Mouse (Mus musculus) hindbrain, embryonic 16.5 days (tissue): ENCODE data around the gene Syne1. TPM values are rescaled to one million over a fixed set of nuclear protein-coding genes. Genes with fewer than 3 reads are reported as not detected.

Source experiments
- ATAC-seq: fragments of 200-750 bp; cut with Nextera tagmentation; 2 replicates; pipeline ENCODE4 v1.8.0; 2017; ENCODE audit warnings: moderate TSS enrichment, moderate library complexity
- H3K27ac ChIP-seq: fragments of 300-500 bp; sonication (generic); 2 replicates; pipeline ENCODE4 v1.5.1; 2014; ENCODE audit warnings: low read depth, mild to moderate bottlenecking, control low read depth, low read length, moderate library complexity
- H3K27me3 ChIP-seq: fragments of 300-500 bp; sonication (generic); replicated peaks from 2 replicates; pipeline ENCODE4 v1.6.1; 2014; ENCODE audit warnings: low read length; ENCODE audit not compliant: control insufficient read depth, insufficient read depth
- H3K36me3 ChIP-seq: fragments of 300-500 bp; sonication (generic); 2 replicates; pipeline ENCODE4 v1.6.1; 2014; ENCODE audit warnings: mild to moderate bottlenecking, low read length, moderate library complexity, mixed read lengths; ENCODE audit not compliant: control insufficient read depth, insufficient read depth
- H3K4me1 ChIP-seq: fragments of 300-500 bp; sonication (generic); 2 replicates; pipeline ENCODE4 v1.6.1; 2014; ENCODE audit warnings: low read depth, low read length; ENCODE audit not compliant: control insufficient read depth, insufficient read depth
- H3K4me2 ChIP-seq: fragments of 300-500 bp; sonication (generic); 2 replicates; pipeline ENCODE4 v1.6.1; 2014; ENCODE audit warnings: mild to moderate bottlenecking, low read length, control low read depth, moderate library complexity
- H3K4me3 ChIP-seq: fragments of 300-500 bp; sonication (generic); 2 replicates; pipeline ENCODE4 v1.5.1; 2014; ENCODE audit warnings: mild to moderate bottlenecking, low read length, control low read depth, moderate library complexity
- H3K9ac ChIP-seq: fragments of 300-500 bp; sonication (generic); 2 replicates; pipeline ENCODE4 v1.6.1; 2014; ENCODE audit warnings: low read depth, mild to moderate bottlenecking, control low read depth, low read length, moderate library complexity
- H3K9me3 ChIP-seq: fragments of 300-500 bp; sonication (generic); 2 replicates; pipeline ENCODE4 v1.6.1; 2014; ENCODE audit warnings: mild to moderate bottlenecking, low read length, moderate library complexity; ENCODE audit not compliant: control insufficient read depth
- WGBS: fragments of 180-500 bp; shearing (Covaris S2); extraction: QIAGEN DNeasy Blood & Tissue Kit; methylation state at CpG from one replicate; pipeline ENCODE4 v1.1.7; 2014; 5-methylcytosine and 5-hydroxymethylcytosine counted together
- polyA plus RNA-seq: library from polyadenylated mRNA; unstranded; fragments of >200 nt; fragmentation: Nextera tagmentation; extraction: Ambion mirVana; gene quantifications from 2 replicates; pipeline ENCODE4 v1.2.1, GENCODE M21; 2015

Syne1 gene
- polyA plus RNA-seq, 1 experiment from 2014 or later: 18.7 TPM

DNA sequence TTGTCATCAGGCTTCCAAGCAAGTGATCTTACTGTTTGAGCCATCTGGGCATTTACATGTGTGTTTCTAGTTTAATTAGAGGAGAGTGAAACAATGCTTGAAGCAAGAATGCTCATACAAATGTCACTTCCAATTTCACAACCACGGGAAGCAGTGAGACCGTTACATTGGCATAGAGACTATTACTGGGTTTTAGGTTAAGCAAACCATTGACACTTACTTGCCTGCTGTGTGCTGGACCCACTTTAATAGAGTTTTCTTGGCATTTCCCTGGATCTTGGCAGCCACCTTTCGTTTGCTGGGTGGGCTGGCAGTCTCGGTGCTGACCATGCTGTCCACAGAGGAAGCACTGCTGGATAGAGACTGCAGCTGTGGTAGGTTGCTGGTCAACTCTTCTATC, 127.3 kb downstream of the Syne1 start:
- H3K27me3 ChIP-seq: no peaks in the 10 kb centered on the region
- ATAC-seq: peak; percentile 69; the same call in 1 of the 2 replicates
- 53% methylated on average over 4 of the region's 4 CpGs for WGBS

DNA sequence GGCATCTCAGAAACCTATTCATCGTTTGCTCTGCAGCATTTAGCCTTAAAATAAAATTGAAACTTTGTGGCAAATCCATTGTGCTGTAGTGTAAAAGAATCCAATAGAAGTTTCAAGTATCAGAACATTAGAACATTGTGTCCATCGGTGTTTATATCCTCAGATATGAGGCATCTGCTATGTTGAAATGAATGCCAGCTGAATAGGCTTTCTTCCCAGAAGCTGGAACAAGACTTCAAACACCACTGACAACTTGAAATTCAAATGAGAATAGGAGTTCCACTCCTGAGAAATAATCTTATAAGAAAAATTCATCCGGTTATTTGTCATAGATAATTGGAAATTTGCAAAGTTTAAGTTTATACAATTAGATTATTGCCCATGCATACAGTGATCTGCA, 135.6 kb downstream of the Syne1 start:
- no peaks in the 10 kb centered on the region for H3K27me3 ChIP-seq
- H3K9ac ChIP-seq: no peak overlapping the region
- 82% methylated on average over 3 of the region's 3 CpGs for WGBS
- no peaks in the 10 kb centered on the region for H3K9me3 ChIP-seq
- no peak overlapping the region for H3K4me2 ChIP-seq
- ATAC-seq: no peak
- H3K27ac ChIP-seq: no peak overlapping the region
- peaks cover 4% of the 10 kb centered on the region; the same call in 1 of the 2 replicates for H3K36me3 ChIP-seq
- no peak overlapping the region for H3K4me3 ChIP-seq
- no peaks in the 10 kb centered on the region for H3K4me1 ChIP-seq

More for the DNA sequence above, 127.3 kb downstream of the Syne1 start:
- Histone ChIP-seq H3K27ac (no peak overlapping the region), H3K4me3 (no peak overlapping the region), H3K36me3 (peaks cover 4% of the 10 kb centered on the region; the same call in 1 of the 2 replicates), H3K4me1 (no peaks in the 10 kb centered on the region), H3K4me2 (no peak overlapping the region), H3K9me3 (no peaks in the 10 kb centered on the region), H3K9ac (no peak overlapping the region)

DNA sequence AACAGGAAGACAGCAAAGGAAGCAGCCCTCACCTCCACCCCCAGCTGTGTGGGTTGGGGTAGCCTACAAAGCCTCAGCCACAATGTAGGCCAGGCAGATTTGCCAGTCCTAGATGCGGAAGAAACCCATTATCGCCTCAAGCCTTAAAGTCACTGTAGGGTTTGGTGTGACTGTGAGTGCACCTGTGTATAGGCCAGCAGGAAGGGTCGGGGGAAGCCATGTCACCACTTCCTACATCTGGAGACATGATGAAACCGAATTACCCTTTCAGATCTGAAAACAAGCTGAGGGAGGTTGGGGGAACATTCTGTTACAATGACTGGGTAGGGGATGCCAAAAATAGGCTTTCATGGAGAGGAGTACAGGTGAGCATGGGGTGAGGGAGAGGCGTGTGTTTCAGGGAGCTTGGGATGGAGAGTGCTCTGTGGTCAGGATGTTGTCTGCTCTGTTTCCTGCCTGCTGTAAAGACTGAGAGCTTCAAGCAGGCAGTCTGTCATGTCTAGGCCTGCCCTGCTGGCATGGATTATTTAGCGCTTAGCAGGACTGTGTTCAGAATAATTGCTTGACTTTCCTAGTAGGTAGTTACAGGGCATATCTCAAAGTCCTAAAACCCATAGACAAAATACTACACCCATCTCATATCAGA, 167.0 kb downstream of the Syne1 start:
- Histone ChIP-seq H3K27ac (no peak overlapping the region), H3K4me3 (no peak overlapping the region), H3K9me3 (no peaks in the 10 kb centered on the region), H3K27me3 (no peaks in the 10 kb centered on the region), H3K4me2 (no peak overlapping the region), H3K36me3 (no peaks in the 10 kb centered on the region), H3K4me1 (no peaks in the 10 kb centered on the region), H3K9ac (no peak overlapping the region)
- ATAC-seq: no peak
- 89% methylated on average over 6 of the region's 6 CpGs for WGBS

DNA sequence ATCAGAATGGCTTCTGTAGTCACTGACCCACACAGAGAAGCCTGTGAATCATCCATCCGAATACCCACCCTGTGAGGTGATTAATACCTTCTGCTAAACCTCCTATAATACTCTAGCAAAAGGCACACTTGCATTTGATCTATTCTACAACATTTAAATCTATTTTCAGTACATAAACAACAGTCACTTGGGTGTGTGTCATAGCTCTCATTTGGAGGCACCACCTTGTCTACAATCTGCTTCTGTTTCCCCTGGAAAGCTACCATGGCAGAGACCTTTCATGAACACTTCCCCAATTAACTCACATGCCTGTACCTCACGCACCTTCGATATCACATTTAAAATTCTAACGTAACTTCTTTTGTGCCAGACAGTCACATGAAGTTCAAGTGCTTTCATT, 169.7 kb downstream of the Syne1 start:
- no peak overlapping the region for H3K4me3 ChIP-seq
- H3K36me3 ChIP-seq: no peaks in the 10 kb centered on the region
- H3K27me3 ChIP-seq: no peaks in the 10 kb centered on the region
- H3K4me1 ChIP-seq: no peaks in the 10 kb centered on the region
- H3K9ac ChIP-seq: no peak overlapping the region
- no peak overlapping the region for H3K4me2 ChIP-seq
- 92% methylated on average over 4 of the region's 4 CpGs for WGBS
- H3K27ac ChIP-seq: no peak overlapping the region
- ATAC-seq: no peak
- no peaks in the 10 kb centered on the region for H3K9me3 ChIP-seq

DNA sequence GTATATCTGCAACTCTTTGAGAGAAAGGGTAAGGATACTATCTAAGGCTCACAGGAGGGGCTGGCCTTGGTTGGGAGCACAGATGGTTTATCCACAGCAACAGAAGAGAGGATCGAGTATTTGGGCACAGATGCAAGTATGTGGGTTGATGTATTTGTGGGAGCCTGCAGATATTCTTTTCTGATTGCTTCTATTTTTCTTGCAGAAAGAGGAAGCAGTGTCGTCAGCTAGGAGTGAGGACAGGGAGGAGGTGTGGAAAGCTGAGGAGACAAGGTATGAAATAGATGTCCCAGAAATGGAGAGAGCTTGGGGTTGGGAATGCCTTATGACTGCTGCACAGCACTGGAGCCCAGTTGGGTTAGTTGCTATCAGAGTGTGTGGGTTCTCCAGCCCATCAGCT, 172.3 kb downstream of the Syne1 start:
- no peak overlapping the region for H3K9ac ChIP-seq
- H3K4me1 ChIP-seq: no peaks in the 10 kb centered on the region
- ATAC-seq: no peak
- 66% methylated on average over 2 of the region's 2 CpGs for WGBS
- H3K9me3 ChIP-seq: no peaks in the 10 kb centered on the region
- no peak overlapping the region for H3K27ac ChIP-seq
- no peak overlapping the region for H3K4me2 ChIP-seq
- H3K4me3 ChIP-seq: no peak overlapping the region
- H3K36me3 ChIP-seq: no peaks in the 10 kb centered on the region
- H3K27me3 ChIP-seq: no peaks in the 10 kb centered on the region

DNA sequence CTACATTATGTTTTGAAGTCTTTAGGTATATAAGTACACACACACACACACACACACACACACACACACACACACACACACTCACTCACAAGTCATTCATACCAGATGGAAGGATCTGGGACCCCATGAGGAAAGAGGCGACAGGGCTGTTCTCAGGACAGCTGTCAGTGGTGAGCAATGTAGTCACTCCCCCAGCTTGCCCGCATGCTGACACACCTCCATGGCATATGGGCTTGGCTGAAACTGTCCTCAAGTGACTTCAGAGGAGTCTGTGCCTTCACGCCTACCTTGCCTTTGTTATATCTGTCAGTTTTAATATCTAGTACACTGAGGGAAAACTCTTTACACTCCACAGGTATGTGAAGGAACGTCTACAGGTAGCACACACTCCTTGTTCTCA, 181.7 kb downstream of the Syne1 start:
- H3K9ac ChIP-seq: no peak overlapping the region
- no peaks in the 10 kb centered on the region for H3K9me3 ChIP-seq
- H3K36me3 ChIP-seq: no peaks in the 10 kb centered on the region
- H3K27ac ChIP-seq: no peak overlapping the region
- H3K4me1 ChIP-seq: no peaks in the 10 kb centered on the region
- ATAC-seq: no peak; the same call in 1 of the 2 replicates
- no peak overlapping the region for H3K4me3 ChIP-seq
- 64% methylated on average over 4 of the region's 4 CpGs for WGBS
- H3K4me2 ChIP-seq: no peak overlapping the region
- no peaks in the 10 kb centered on the region for H3K27me3 ChIP-seq

DNA sequence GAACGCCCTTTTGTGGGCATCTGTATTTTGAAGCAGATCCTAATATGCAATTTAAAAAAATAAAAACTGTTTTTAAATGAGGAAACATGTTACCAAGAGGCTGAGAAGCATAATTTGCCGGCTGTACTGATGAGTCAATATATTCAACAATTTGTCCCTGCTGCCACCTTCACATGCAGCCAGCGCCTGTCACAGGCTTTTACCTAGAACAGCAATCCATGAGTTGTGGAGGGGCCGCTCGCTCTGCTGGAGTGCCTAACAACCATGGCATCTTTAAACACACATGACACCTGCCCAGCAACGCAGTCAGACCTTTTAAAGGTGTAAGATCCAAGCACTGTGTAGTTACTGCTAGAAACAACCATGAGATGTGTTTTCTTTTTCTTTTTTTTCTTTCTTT, 183.0 kb downstream of the Syne1 start:
- H3K4me1 ChIP-seq: no peaks in the 10 kb centered on the region
- no peak overlapping the region for H3K4me3 ChIP-seq
- H3K4me2 ChIP-seq: no peak overlapping the region
- H3K36me3 ChIP-seq: no peaks in the 10 kb centered on the region
- 61% methylated on average over 6 of the region's 6 CpGs for whole genome bisulfite sequencing
- no peak overlapping the region for H3K27ac ChIP-seq
- ATAC-seq: no peak
- no peaks in the 10 kb centered on the region for H3K9me3 ChIP-seq
- H3K27me3 ChIP-seq: no peaks in the 10 kb centered on the region
- no peak overlapping the region for H3K9ac ChIP-seq

DNA sequence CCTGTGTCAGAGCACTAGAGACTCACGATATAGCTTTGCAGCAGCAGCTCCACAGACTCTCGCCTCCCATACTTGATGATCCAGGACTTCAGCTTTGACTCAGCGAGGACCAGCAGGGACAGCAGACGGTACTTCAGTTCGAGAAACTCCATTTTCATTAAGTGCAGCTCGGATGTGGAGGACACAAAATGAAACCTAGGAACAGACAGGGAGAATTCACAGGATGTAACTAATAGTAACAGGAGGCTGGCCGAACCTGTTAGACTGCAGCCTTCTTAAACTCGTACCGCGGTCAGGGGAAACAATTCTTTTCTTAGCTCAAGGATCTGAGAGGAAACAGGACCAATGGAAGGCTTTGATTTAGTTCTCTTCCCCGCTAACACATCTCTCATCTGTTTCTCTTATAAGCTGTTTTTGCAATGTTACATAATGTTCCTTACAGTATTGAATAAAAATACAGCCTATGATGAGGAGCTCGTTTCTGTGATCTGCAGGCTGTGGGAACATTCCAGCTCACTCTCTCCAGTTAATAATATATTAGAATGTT, 183.7 kb downstream of the Syne1 start:
- no peaks in the 10 kb centered on the region for H3K9me3 ChIP-seq
- 73% methylated on average over 12 of the region's 12 CpGs for WGBS
- no peaks in the 10 kb centered on the region for H3K36me3 ChIP-seq
- no peak overlapping the region for H3K4me2 ChIP-seq
- no peak overlapping the region for H3K27ac ChIP-seq
- H3K4me3 ChIP-seq: no peak overlapping the region
- H3K9ac ChIP-seq: no peak overlapping the region
- no peak for ATAC-seq
- no peaks in the 10 kb centered on the region for H3K27me3 ChIP-seq
- no peaks in the 10 kb centered on the region for H3K4me1 ChIP-seq

DNA sequence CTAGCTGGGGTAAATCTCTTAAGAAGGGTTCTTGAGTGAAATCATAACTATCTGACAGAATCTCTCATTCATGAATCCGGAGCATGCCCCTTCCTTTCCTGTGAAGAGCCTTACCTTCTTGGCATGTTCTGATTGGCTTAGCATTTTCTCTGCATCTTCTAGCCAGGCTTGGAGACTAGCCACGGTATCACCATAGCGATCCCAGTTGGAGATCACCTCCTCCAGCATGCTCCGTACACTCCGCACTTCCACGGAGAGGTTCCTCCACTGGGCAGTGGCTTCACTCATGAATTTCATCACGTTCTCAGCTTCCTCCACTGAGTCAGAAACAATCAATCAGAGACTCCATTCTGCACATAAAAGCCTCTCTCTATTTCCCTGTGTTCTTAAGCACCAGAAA, 190.7 kb downstream of the Syne1 start:
- Histone ChIP-seq H3K27ac (no peak overlapping the region), H3K9ac (no peak overlapping the region), H3K27me3 (no peaks in the 10 kb centered on the region), H3K9me3 (no peaks in the 10 kb centered on the region), H3K4me3 (no peak overlapping the region), H3K4me2 (no peak overlapping the region), H3K36me3 (no peaks in the 10 kb centered on the region), H3K4me1 (no peaks in the 10 kb centered on the region)
- 48% methylated on average over 7 of the region's 7 CpGs for WGBS
- peak; percentile 74; the same call in 1 of the 2 replicates for ATAC-seq
